Mouse (Mus musculus) G1E (cell line): Measurements from ENCODE around the gene Mocs1. TPM values are rescaled to one million over a fixed set of nuclear protein-coding genes. Genes with fewer than 3 reads are reported as not detected.

ENCODE experiments used
- ATAC-seq: 2 replicates; pipeline ENCODE4 v1.8.0; 2016; ENCODE audit warnings: mild to moderate bottlenecking; ENCODE audit not compliant: insufficient number of reproducible peaks, poor library complexity, low FRiP score, severe bottlenecking; ENCODE audit errors: extremely low read depth
- DNase-seq: peaks from one replicate; pipeline ENCODE4 v3.0.0; 2012; ENCODE audit warnings: low spot score
- H3K27me3 ChIP-seq: 2 replicates; pipeline ENCODE4 v1.6.1; 2012; ENCODE audit warnings: mild to moderate bottlenecking, low read length, inconsistent platforms; ENCODE audit not compliant: insufficient read depth
- H3K36me3 ChIP-seq: replicated peaks from 2 replicates; pipeline ENCODE3; 2012; ENCODE audit warnings: mild to moderate bottlenecking, inconsistent platforms
- H3K4me1 ChIP-seq: 2 replicates; pipeline ENCODE4 v1.6.1; 2012; ENCODE audit warnings: low read depth, low read length, inconsistent platforms, mixed read lengths; ENCODE audit not compliant: insufficient read depth
- H3K4me3 ChIP-seq: 2 replicates; pipeline ENCODE4 v1.5.1; 2012; ENCODE audit warnings: low read depth, mild to moderate bottlenecking, inconsistent platforms, low read length, moderate library complexity, mixed read lengths
- H3K9me3 ChIP-seq: replicated peaks from 2 replicates; pipeline ENCODE4 v1.6.1; 2012; ENCODE audit warnings: inconsistent platforms
- CTCF ChIP-seq: IDR thresholded peaks from 2 replicates; pipeline ENCODE4 v1.5.1; 2012; ENCODE audit warnings: low read depth, low read length, inconsistent platforms, mixed read lengths
- GATA1 ChIP-seq: IDR thresholded peaks from 2 replicates; pipeline ENCODE4 v1.6.1; 2012; ENCODE audit warnings: borderline replicate concordance, low read length, inconsistent platforms, mixed read lengths
- GATA2 ChIP-seq: IDR thresholded peaks from 2 replicates; pipeline ENCODE4 v1.6.1; 2012; ENCODE audit warnings: low read depth, low read length, inconsistent platforms, borderline replicate concordance
- POLR2AphosphoS5 ChIP-seq: IDR thresholded peaks from 2 replicates; pipeline ENCODE4 v1.6.1; 2012; ENCODE audit warnings: low read depth, low read length, inconsistent platforms; ENCODE audit not compliant: insufficient replicate concordance
- TAL1 ChIP-seq: conservative IDR thresholded peaks from 2 replicates; pipeline ENCODE4 v1.6.1; 2012; ENCODE audit warnings: low read depth, low read length, inconsistent platforms, mixed read lengths
- polyA plus RNA-seq: library from polyadenylated mRNA; stranded (reverse); fragments of >175 nt; gene quantifications from 2 replicates; pipeline ENCODE4 v1.2.3, GENCODE M21; 2012
- total RNA-seq, 2 experiments: library from RNA; stranded (forward) in 1 of 2; stranded (reverse) in 1 of 2; fragments of 200-1000 nt in 1 of 2; fragments of >200 nt in 1 of 2; fragmentation: Nextera tagmentation in 1 of 2; gene quantifications; 2 replicates each; pipeline ENCODE4 v1.2.3; 2014 to 2017

Gene Mocs1
- total and polyA plus RNA-seq, 3 experiments = 30.2 to 85.5 (median 37.0) TPM

- peak; percentile 18 for DNase-seq
- no peaks in the 10 kb centered on the region for H3K36me3 ChIP-seq
- no peak overlapping the region for H3K4me3 ChIP-seq
- TF ChIP-seq POLR2AphosphoS5 (no peak), CTCF (peak; percentile 31; the same call in 1 of the 2 replicates)
- H3K4me1 ChIP-seq = no peaks in the 10 kb centered on the region
- ATAC-seq = peak; percentile 66
- H3K9me3 ChIP-seq = no peaks in the 10 kb centered on the region
- H3K27me3 ChIP-seq = no peaks in the 10 kb centered on the region
These were observed 28.0 kb upstream of the Mocs1 start for GRCm38 (mm10) chr17:49400130-49400529.

DNA sequence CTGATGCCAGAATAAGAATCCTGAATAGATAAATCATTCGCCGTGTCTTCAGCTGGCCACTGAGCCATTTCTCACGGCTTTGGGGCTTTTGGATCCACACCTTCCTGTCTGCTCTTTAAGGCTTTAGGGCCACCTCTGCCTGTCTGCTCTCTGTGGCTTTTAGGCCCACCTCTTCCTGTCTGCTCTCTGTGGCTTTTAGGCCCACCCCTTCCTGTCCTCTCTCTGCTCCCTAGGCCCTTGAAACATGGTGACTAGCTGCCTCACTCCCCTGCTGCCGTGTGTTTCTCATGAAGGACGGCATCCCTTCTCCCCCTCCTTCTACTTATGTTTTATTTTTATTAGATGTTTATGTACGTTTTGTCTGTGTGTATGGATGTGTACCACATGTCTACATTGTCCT lies 25.0 kb upstream of the Mocs1 start:
- H3K4me3 ChIP-seq = no peak overlapping the region
- peak; percentile 41; the same call in 1 of the 2 replicates for ATAC-seq

GRCm38 (mm10) chr17:49405927-49406326 lies 22.2 kb upstream of the Mocs1 start:
- no peaks in the 10 kb centered on the region for H3K27me3 ChIP-seq
- H3K4me1 ChIP-seq = no peaks in the 10 kb centered on the region
- ATAC-seq = no peak
- TF ChIP-seq POLR2AphosphoS5 = no peak
- TF ChIP-seq CTCF = no peak
- no peak for TF ChIP-seq GATA2
- TF ChIP-seq TAL1 = no peak
- no peak for DNase-seq
- H3K4me3 ChIP-seq = no peak overlapping the region
- H3K9me3 ChIP-seq = no peaks in the 10 kb centered on the region
- H3K36me3 ChIP-seq = no peaks in the 10 kb centered on the region

More for the DNA sequence above, 25.0 kb upstream of the Mocs1 start:
- Histone ChIP-seq H3K4me1 (no peaks in the 10 kb centered on the region), H3K27me3 (no peaks in the 10 kb centered on the region), H3K36me3 (no peaks in the 10 kb centered on the region), H3K9me3 (no peaks in the 10 kb centered on the region)
- no peak for DNase-seq
- TF ChIP-seq TAL1 (no peak), CTCF (no peak), POLR2AphosphoS5 (no peak), GATA1 (no peak), GATA2 (no peak)

GRCm38 (mm10) chr17:49412974-49413373 lies 15.2 kb upstream of the Mocs1 start:
- ATAC-seq = no peak
- H3K9me3 ChIP-seq = no peaks in the 10 kb centered on the region

GRCm38 (mm10) chr17:49413554-49413953 lies 14.6 kb upstream of the Mocs1 start:
- peak; percentile 34; the same call in 1 of the 2 replicates for ATAC-seq
- Histone ChIP-seq H3K4me1 (no peaks in the 10 kb centered on the region), H3K4me3 (no peak overlapping the region), H3K27me3 (peaks cover 3% of the 10 kb centered on the region; the same call in 1 of the 2 replicates), H3K36me3 (no peaks in the 10 kb centered on the region), H3K9me3 (no peaks in the 10 kb centered on the region)
- DNase-seq = no peak
- no peak for TF ChIP-seq GATA1
- no peak for TF ChIP-seq GATA2
- TF ChIP-seq CTCF = no peak
- no peak for TF ChIP-seq POLR2AphosphoS5
- no peak for TF ChIP-seq TAL1

More at GRCm38 (mm10) chr17:49412974-49413373, 15.2 kb upstream of the Mocs1 start:
- H3K27me3 ChIP-seq = peaks cover 3% of the 10 kb centered on the region; the same call in 1 of the 2 replicates
- no peaks in the 10 kb centered on the region for H3K36me3 ChIP-seq
- TF ChIP-seq GATA2 = no peak
- no peak for TF ChIP-seq CTCF
- no peak for TF ChIP-seq POLR2AphosphoS5
- no peaks in the 10 kb centered on the region for H3K4me1 ChIP-seq
- H3K4me3 ChIP-seq = no peak overlapping the region
- DNase-seq = no peak

DNA sequence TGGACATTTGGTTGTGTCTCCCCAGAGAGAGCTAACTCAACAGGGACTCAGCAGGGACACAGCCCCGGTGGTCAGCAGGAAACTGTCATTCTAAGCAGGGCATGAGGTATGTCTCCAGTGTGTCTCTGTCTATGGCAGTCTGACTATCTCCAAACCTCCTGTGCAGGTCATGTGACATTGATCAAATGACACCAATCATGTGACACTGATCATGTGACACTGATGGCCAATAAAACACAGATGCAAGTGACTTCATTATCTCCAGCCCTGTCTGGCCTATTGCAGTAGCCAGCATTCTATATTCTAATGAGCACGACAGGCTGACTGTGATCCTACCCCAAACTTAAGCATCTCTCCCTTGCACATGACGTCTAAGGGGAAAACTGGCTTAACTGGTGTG lies 11.9 kb upstream of the Mocs1 start:
- Histone ChIP-seq H3K4me1 (no peaks in the 10 kb centered on the region), H3K4me3 (no peak overlapping the region), H3K27me3 (peaks cover 3% of the 10 kb centered on the region; the same call in 1 of the 2 replicates), H3K9me3 (no peaks in the 10 kb centered on the region), H3K36me3 (no peaks in the 10 kb centered on the region)
- DNase-seq (no peak), ATAC-seq (no peak)
- TF ChIP-seq GATA2 (no peak), POLR2AphosphoS5 (no peak), CTCF (no peak), TAL1 (no peak), GATA1 (no peak)

DNA sequence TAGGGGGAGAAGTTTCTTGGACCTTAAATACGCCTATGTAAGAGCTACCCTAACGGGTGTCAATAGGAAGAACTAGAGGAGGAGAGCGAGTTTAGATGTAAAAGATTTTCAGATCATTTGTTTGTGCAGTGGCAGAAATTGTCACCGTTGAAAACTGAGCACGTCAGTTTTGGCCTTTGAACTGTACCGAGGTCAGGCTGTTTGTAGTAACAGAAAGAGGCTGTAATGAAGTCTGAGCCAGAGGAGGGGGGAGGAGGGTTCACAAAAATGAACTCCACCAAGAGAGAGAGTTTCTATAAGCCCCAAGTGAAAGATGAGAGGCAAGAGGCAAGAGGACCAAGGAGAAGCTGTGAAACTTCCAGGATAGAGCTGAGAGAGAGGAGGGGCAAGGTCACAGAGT lies 8.3 kb upstream of the Mocs1 start:
- DNase-seq = no peak
- TF ChIP-seq TAL1 (no peak), CTCF (no peak), GATA2 (no peak), POLR2AphosphoS5 (no peak), GATA1 (no peak)
- Histone ChIP-seq H3K27me3 (peaks cover 3% of the 10 kb centered on the region; the same call in 1 of the 2 replicates), H3K4me1 (no peaks in the 10 kb centered on the region), H3K9me3 (no peaks in the 10 kb centered on the region), H3K4me3 (no peak overlapping the region), H3K36me3 (no peaks in the 10 kb centered on the region)
- no peak for ATAC-seq
